Mouse (Mus musculus): ENCODE results near the gene Cic.

DNA sequence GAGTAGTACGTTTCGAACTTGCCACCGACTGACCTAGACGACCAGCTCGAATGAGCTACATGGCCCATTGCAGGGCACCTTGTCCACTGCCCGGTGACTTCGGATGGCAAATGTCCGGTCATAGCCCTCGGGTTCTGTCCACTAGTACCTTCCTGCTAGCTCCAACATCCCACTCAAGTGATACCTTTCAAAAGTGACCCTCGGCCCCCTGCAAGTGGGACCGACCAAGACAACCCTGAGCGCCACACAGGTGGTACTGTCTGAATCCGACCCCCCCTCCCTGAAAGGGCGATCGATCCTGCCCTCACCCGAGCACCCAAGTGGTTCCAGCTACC, 48.1 kb upstream of the Cic start:
- no peak for TF ChIP-seq POLR2A (IDR thresholded peaks at IDR 0.05; ENCODE audit: borderline replicate concordance, low read depth, low read length)
- TF ChIP-seq CTCF (IDR thresholded peaks at IDR 0.05; ENCODE audit: low read depth, low read length): no peak

All from bone marrow macrophage, adult 2 months (primary cell).